Mouse (Mus musculus) brown adipose tissue, adult 24 weeks (tissue): ENCODE measurements around the gene Flg. TPM values are rescaled to one million over a fixed set of nuclear protein-coding genes. Genes with fewer than 3 reads are reported as not detected.

Experiments
- H3K27ac ChIP-seq: fragments of 200-500 bp; replicated peaks from 2 replicates; pipeline ENCODE4 v1.5.1; 2012; ENCODE audit warnings: low read depth, mild to moderate bottlenecking, low read length
- H3K4me1 ChIP-seq: fragments of 200-500 bp; 2 replicates; pipeline ENCODE4 v1.6.1; 2012; ENCODE audit warnings: low read length, mixed read lengths; ENCODE audit not compliant: control insufficient read depth, insufficient read depth, insufficient read length
- H3K4me3 ChIP-seq: fragments of 200-500 bp; 2 replicates; pipeline ENCODE4 v1.5.1; 2012; ENCODE audit warnings: low read depth, mild to moderate bottlenecking, low read length, moderate library complexity; ENCODE audit not compliant: insufficient read depth
- polyA plus RNA-seq: library from polyadenylated mRNA; stranded (reverse); fragments of >200 nt; gene quantifications from 2 replicates; pipeline ENCODE4 v1.2.4, GENCODE M21; 2012; ENCODE audit not compliant: missing spikeins, insufficient read depth, insufficient read length

Gene Flg
- polyA plus RNA-seq: not detected in 2 replicates

DNA sequence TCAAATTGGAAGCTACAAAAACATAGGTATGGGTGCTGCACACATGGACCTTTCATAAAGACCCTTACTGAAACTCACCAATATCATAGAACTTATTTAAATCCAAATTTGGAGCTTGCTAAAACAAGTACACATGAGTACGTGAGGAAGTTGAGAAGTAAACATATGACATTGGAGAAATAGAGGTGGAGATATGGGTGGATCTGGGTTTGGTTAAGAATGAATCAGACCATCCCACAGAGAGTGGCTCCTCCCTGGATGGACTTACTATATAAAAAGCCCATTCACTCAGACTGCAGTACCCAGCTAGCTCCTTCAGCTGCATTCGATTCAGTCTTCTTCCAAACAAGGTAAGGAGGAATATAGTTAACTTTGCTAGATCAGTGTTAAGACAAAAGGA, at the start of gene Flg:
Gene Flg (plus strand): TSS at position 301 of the 400 bp plus-strand sequence.
- Histone ChIP-seq H3K4me1 (no peaks in the 10 kb centered on the region), H3K4me3 (no peak within 1 kb of the TSS), H3K27ac (no peak within 1 kb of the TSS)

DNA sequence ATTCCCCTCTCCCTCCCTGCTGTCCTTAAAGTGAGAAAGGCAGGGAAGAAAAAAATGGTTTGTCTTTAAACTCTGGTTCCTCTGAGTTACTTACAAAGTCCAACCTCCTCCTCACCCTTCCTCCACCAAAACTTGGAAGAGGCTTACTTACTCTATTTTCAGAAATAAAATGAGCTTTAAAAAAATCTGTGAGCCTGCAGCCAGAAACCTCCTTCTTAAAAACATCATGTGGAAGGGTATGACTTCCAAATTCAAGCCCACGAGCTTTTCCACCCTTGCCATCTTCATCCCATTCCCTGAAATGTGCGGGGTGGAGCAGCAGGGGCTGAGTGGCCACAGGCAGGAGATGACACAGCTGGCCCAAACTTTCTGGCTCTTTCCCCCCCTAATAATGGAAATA, 24.2 kb downstream of the Flg start:
- Histone ChIP-seq H3K4me3 (no peak overlapping the region), H3K27ac (no peak overlapping the region), H3K4me1 (peaks cover 5% of the 10 kb centered on the region; the same call in 1 of the 2 replicates)

DNA sequence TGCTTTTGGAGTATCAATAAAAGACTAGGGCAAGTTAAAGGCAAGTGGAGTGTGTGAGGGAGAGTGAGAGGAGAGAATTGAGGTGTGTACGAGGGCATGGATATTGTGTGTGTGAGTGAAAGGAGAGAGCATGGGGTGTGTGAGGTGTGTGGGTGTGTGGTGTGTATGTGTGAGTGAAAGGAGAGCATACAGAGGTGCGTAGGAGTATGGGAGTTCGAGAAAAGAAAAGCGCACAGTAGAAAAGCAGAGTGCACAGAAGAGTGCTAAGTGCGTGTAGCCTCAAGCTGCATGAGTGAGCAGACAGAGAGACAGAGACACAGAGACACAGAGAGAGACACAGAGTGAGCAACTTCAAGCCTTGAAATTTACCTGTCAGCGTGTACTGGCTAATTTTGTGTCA, 26.5 kb downstream of the Flg start:
- Histone ChIP-seq H3K27ac (no peak overlapping the region), H3K4me3 (no peak overlapping the region), H3K4me1 (peaks cover 5% of the 10 kb centered on the region; the same call in 1 of the 2 replicates)

DNA sequence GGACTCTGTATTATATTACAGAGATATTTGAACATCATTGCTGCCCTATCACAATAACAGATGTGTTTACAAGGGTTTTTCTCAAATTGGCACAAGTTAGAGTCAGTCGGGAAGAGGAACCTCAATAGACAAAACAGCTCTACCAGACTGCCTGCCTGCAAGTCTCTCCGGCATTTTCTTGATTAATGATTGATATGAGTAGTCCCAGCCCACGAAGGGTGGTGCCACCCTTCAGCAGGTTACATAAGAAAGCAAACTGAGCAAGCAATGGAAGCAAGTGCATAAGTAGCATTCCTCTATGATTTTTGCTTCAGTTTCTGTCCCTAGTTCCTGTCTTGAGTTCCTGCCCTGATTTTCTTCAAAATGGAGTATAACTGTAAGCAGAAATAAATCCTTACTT, 28.6 kb downstream of the Flg start:
- no peak overlapping the region for H3K27ac ChIP-seq
- peaks cover 5% of the 10 kb centered on the region; the same call in 1 of the 2 replicates for H3K4me1 ChIP-seq
- no peak overlapping the region for H3K4me3 ChIP-seq

DNA sequence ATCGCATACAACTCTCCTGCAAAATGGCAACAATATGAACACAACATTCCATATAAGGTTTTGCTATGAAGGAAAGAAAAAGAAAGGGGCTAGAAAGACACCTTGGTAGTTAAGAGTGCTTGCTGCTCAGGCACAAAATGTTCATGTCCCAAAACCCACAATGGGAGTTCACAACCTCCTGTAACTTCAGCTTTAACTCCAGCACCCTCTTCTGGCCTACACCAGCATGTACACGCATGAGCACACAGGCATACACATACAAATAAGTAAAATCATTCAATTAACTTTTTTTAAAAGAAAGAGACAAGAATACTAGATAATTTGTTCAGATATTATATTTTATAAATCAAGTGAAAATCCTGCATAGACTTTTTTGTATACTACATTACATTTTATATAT, 32.8 kb downstream of the Flg start:
- Histone ChIP-seq H3K27ac (no peak overlapping the region), H3K4me1 (no peaks in the 10 kb centered on the region), H3K4me3 (no peak overlapping the region)

GRCm38 (mm10) chr3:93311371-93311770, 38.0 kb downstream of the Flg start:
- Histone ChIP-seq H3K4me3 (no peak overlapping the region), H3K27ac (no peak overlapping the region), H3K4me1 (no peaks in the 10 kb centered on the region)

DNA sequence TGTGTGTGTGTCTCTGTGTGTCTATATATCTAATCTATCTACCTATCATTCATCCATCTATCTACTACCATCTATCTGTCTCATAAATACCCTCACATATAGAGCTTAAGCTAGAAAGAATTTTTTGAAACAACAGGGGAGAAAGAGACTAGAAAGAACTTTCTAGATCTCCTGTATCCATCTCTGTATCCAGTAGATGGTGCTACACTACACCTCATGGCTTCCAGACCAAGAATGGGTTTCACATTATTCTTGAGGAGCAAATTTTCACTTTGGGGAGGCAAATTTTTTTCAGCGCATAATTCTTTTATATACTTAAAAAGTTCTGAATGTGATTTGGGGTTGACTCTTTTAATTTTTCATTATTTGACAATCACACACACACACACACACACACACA, 41.1 kb downstream of the Flg start:
- Histone ChIP-seq H3K27ac (no peak overlapping the region), H3K4me3 (no peak overlapping the region), H3K4me1 (no peaks in the 10 kb centered on the region)

DNA sequence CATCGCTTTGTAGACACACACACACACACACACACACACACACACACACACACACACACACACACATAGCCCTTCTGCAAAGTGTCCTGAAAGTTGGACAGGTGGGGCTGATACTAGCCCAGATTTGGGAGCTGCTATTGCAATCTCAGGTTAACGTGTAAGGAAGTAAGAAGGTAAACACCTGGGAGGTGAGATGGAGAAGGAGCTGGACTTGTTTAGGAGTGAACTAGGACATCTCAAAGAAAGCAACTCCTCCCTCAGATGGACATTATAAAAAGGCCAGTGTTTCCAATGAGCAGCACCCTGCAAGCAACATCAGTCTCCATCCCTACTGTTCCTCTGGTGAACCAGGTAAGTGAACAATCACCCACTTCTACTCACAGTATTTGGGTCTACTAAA, 46.1 kb downstream of the Flg start, which contains the start of gene Hrnr:
Gene Hrnr (plus strand): TSS at position 301 of the 400 bp plus-strand sequence.
- Histone ChIP-seq H3K27ac (no peak within 1 kb of the TSS), H3K4me1 (no peaks in the 10 kb centered on the region), H3K4me3 (no peak within 1 kb of the TSS)

GRCm38 (mm10) chr3:93337749-93338148, 64.4 kb downstream of the Flg start:
- H3K4me1 ChIP-seq: no peaks in the 10 kb centered on the region
- H3K4me3 ChIP-seq: no peak overlapping the region
- H3K27ac ChIP-seq: no peak overlapping the region

GRCm38 (mm10) chr3:93340021-93340420, 66.7 kb downstream of the Flg start:
- no peak overlapping the region for H3K4me3 ChIP-seq
- no peak overlapping the region for H3K27ac ChIP-seq
- H3K4me1 ChIP-seq: no peaks in the 10 kb centered on the region

Other genes starting within 250 kb of the Flg start
- not detected in 2 replicates for gene Gm4858, start 204.7 kb upstream of the Flg start, polyA plus RNA-seq
- gene Crnn, start 128.7 kb upstream of the Flg start, polyA plus RNA-seq: not detected in 2 replicates
- 0.20 and 0.29 TPM in 2 replicates for gene Flg2, start 76.2 kb upstream of the Flg start, polyA plus RNA-seq
- 0.08 TPM in 1 of 2 replicates, not detected in the other for gene Hrnr, start 46.2 kb downstream of the Flg start, polyA plus RNA-seq
- not detected in 2 replicates for gene Rptn, start 120.2 kb downstream of the Flg start, polyA plus RNA-seq
- gene Tchh, start 168.8 kb downstream of the Flg start, polyA plus RNA-seq: 0.33 TPM in 1 of 2 replicates, not detected in the other
- not detected in 2 replicates for gene Tchhl1, start 195.2 kb downstream of the Flg start, polyA plus RNA-seq
- 790 and 869 TPM in 2 replicates for gene S100a11, start 247.0 kb downstream of the Flg start, polyA plus RNA-seq